Mouse (Mus musculus) myocyte (in vitro differentiated cells): Measurements from ENCODE around the gene Sap30bp.

Experiments used
- MAX ChIP-seq: IDR thresholded peaks from one replicate; pipeline ENCODE4 v1.6.1; 2011; ENCODE audit warnings: low read depth, mild to moderate bottlenecking, control low read depth
- POLR2A ChIP-seq: IDR thresholded peaks from one replicate; pipeline ENCODE4 v1.6.1; 2011; ENCODE audit warnings: low read depth, mild to moderate bottlenecking, control low read depth, moderate library complexity; ENCODE audit not compliant: insufficient read length
- TCF12 ChIP-seq: IDR thresholded peaks from one replicate; pipeline ENCODE4 v1.6.1; 2011; ENCODE audit warnings: mild to moderate bottlenecking, control low read depth; ENCODE audit not compliant: poor library complexity, insufficient read depth, severe bottlenecking
- USF1 ChIP-seq: IDR thresholded peaks from one replicate; pipeline ENCODE4 v1.6.1; 2011; ENCODE audit warnings: low read depth, mild to moderate bottlenecking, control low read depth, moderate library complexity

- TF ChIP-seq USF1 (no peak), POLR2A (no peak), TCF12 (no peak), MAX (no peak)
Observed at GRCm38 (mm10) chr11:115892213-115892612, 40.9 kb upstream of the Sap30bp start.
